Mouse (Mus musculus) frontal cortex, postnatal 36 days (tissue): ENCODE data around the gene Lag3.
"Not testable (repeated sequence)": the region's sequence is repeated elsewhere in the genome, so short reads cannot be mapped to it uniquely, and the experiment has no call there.

Source experiments
- DNase-seq, 2 experiments: peaks; one replicate each; pipeline ENCODE4 v3.0.0; 2022; ENCODE audit warnings: low spot score in 2 of 2

Gene Lag3

GRCm38 (mm10) chr6:124900056-124900800 lies 11.3 kb downstream of the Lag3 start:
- DNase-seq, result no peak

GRCm38 (mm10) chr6:124898359-124898758 lies 13.1 kb downstream of the Lag3 start:
- DNase-seq, result no peak

- not testable (repeated sequence) for DNase-seq
Observed at GRCm38 (mm10) chr6:124894113-124894512, 17.4 kb downstream of the Lag3 start.

- no peak for DNase-seq
Observed at GRCm38 (mm10) chr6:124890997-124891396, 20.5 kb downstream of the Lag3 start.

GRCm38 (mm10) chr6:124888555-124889125 lies 22.9 kb downstream of the Lag3 start:
- no peak for DNase-seq

GRCm38 (mm10) chr6:124887986-124888385 lies 23.5 kb downstream of the Lag3 start, which contains the start of gene Cd4:
Gene Cd4 (minus strand): TSS chr6:124888221.
- no peak for DNase-seq

GRCm38 (mm10) chr6:124885956-124886381 lies 25.5 kb downstream of the Lag3 start:
- DNase-seq, result no peak

GRCm38 (mm10) chr6:124884714-124885500 lies 26.6 kb downstream of the Lag3 start:
- no peak for DNase-seq

- DNase-seq, result no peak
Observed at GRCm38 (mm10) chr6:124883351-124883750, 28.2 kb downstream of the Lag3 start.

- no peak for DNase-seq
Observed at GRCm38 (mm10) chr6:124881821-124882220, 29.7 kb downstream of the Lag3 start.

- no peak for DNase-seq
Observed at GRCm38 (mm10) chr6:124879390-124879789, 32.1 kb downstream of the Lag3 start.

GRCm38 (mm10) chr6:124874348-124874747 lies 37.2 kb downstream of the Lag3 start:
- no peak for DNase-seq

- DNase-seq, result no peak
Observed at GRCm38 (mm10) chr6:124866560-124866959, 44.9 kb downstream of the Lag3 start.

GRCm38 (mm10) chr6:124865766-124866362 lies 45.6 kb downstream of the Lag3 start:
- no peak for DNase-seq

- DNase-seq, result peak; percentile 73 to 75
Observed at GRCm38 (mm10) chr6:124863658-124864298, 47.7 kb downstream of the Lag3 start, which contains the start of gene Gpr162. Gene Gpr162 (minus strand): TSS chr6:124863983.

- DNase-seq, result peak; percentile 16 to 34
Observed at GRCm38 (mm10) chr6:124863125-124863657, 48.3 kb downstream of the Lag3 start.

- DNase-seq, result peak; percentile 30 to 41
Observed at GRCm38 (mm10) chr6:124862406-124863124, 48.9 kb downstream of the Lag3 start.

GRCm38 (mm10) chr6:124861802-124862201 lies 49.7 kb downstream of the Lag3 start:
- DNase-seq, result no peak

GRCm38 (mm10) chr6:124861266-124861665 lies 50.2 kb downstream of the Lag3 start:
- peak in 1 of 2 experiments; percentile 31 for DNase-seq

GRCm38 (mm10) chr6:124860511-124860910 lies 51.0 kb downstream of the Lag3 start:
- DNase-seq, result peak in 1 of 2 experiments; percentile 29
